Mouse (Mus musculus) olfactory bulb, adult 2 months (tissue): ENCODE results near the gene Preb. TPM values are rescaled to one million over a fixed set of nuclear protein-coding genes. Genes with fewer than 3 reads are reported as not detected.

Experiments
- H3K27ac ChIP-seq: fragments of 200-500 bp; 2 replicates; pipeline ENCODE4 v1.5.1; 2012; ENCODE audit warnings: low read depth, low read length; ENCODE audit not compliant: insufficient read depth
- H3K4me1 ChIP-seq: fragments of 200-500 bp; 2 replicates; pipeline ENCODE4 v1.6.1; 2012; ENCODE audit warnings: low read length; ENCODE audit not compliant: control insufficient read depth, insufficient read depth
- H3K4me3 ChIP-seq: fragments of 200-500 bp; 2 replicates; pipeline ENCODE4 v1.5.1; 2012; ENCODE audit warnings: mild to moderate bottlenecking, low read depth, low read length, moderate library complexity; ENCODE audit not compliant: insufficient read depth
- CTCF ChIP-seq: fragments of 200-500 bp; IDR thresholded peaks from 2 replicates; pipeline ENCODE4 v1.5.1; 2012; ENCODE audit warnings: low read depth, mild to moderate bottlenecking, low read length, moderate library complexity; ENCODE audit not compliant: insufficient read depth
- POLR2A ChIP-seq: fragments of 200-500 bp; IDR thresholded peaks from 2 replicates; pipeline ENCODE4 v1.6.1; 2012; ENCODE audit warnings: mild to moderate bottlenecking, low read depth, low read length, moderate library complexity; ENCODE audit not compliant: insufficient read depth
- WGBS: fragments of 180-500 bp; shearing (Covaris S2); methylation state at CpG from one replicate; pipeline ENCODE4 v1.1.7; 2018; 5-methylcytosine and 5-hydroxymethylcytosine counted together
- polyA plus RNA-seq: library from polyadenylated mRNA; stranded (reverse); fragments of >200 nt; gene quantifications from 2 replicates; pipeline ENCODE4 v1.2.4, GENCODE M21; 2012; ENCODE audit warnings: low replicate concordance; ENCODE audit not compliant: missing spikeins, insufficient read depth, insufficient read length

The Preb gene
- polyA plus RNA-seq, 1 experiment, result not detected

DNA sequence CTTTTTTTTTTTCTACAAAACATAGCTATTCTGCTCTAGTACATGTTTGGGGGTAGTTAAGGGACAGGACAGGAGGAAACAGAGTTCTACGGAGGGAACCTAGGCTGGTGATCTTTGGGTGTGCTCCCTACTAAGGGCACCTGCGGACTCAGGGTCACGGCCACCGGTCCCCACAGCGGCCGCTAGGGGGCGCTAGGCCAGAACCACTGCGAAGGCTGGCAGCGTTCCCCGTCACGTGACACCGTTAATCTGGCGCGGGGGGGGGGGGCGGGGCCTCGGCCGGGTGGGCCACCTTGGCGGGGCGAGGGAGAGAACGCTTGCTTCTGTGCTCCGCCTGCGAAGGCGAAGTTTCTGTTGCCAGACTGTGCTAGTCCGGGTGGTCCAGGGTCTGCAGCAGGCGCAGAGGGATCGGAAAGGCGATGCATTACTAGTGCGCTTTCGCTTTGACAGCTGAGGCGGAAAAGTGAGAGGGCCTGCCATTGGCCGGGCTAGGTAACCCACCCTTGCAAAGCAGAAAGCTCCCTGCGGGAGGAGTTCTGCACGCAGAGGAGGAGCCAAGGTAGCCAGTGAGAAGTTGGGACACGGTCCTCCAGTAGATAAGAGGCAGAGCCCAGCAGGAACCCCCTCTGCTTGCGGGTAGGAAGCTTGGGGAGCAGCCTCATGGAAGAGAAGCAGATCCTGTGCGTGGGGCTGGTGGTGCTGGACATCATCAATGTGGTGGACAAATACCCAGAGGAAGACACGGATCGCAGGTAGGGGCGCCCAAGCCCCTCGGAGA, 38.7 kb downstream of the Preb start, which contains the start of gene Khk:
TSS of gene Khk (plus strand) at position 176 of the 778 bp plus-strand sequence.
- Histone ChIP-seq H3K27ac (peak within 1 kb of the TSS; percentile 87; the same call in 1 of the 2 replicates), H3K4me3 (peak within 1 kb of the TSS; percentile 93), H3K4me1 (peaks cover 20% of the 10 kb centered on the region)
- TF ChIP-seq POLR2A (peak; percentile 77), CTCF (peak; percentile 83)
- under 1% methylated on average over 39 of the region's 40 CpGs for WGBS

DNA sequence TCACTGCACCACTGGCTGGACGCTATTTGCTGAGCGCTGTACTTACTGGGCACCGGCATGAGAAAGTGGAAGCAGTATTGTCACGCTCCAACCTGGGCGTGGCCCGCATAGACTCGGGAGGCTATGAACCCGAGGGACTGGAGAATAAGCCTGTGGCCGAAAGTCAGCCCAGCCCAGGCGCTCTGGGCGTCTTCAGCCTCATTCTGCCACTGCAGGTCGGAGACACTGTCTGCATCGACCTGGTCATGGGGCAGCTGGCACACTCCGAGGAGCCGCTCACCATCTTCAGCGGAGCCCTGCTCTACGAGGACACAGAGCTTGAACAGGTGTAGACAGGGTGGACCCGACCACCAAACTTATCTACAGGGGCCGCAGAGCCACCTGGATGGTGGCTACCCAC, 39.5 kb downstream of the Preb start:
- WGBS, result 64% methylated on average over 19 of the region's 19 CpGs
- Histone ChIP-seq H3K4me3 (no peak overlapping the region), H3K27ac (no peak overlapping the region), H3K4me1 (peaks cover 24% of the 10 kb centered on the region)
- no peak for TF ChIP-seq POLR2A
- TF ChIP-seq CTCF, result no peak

DNA sequence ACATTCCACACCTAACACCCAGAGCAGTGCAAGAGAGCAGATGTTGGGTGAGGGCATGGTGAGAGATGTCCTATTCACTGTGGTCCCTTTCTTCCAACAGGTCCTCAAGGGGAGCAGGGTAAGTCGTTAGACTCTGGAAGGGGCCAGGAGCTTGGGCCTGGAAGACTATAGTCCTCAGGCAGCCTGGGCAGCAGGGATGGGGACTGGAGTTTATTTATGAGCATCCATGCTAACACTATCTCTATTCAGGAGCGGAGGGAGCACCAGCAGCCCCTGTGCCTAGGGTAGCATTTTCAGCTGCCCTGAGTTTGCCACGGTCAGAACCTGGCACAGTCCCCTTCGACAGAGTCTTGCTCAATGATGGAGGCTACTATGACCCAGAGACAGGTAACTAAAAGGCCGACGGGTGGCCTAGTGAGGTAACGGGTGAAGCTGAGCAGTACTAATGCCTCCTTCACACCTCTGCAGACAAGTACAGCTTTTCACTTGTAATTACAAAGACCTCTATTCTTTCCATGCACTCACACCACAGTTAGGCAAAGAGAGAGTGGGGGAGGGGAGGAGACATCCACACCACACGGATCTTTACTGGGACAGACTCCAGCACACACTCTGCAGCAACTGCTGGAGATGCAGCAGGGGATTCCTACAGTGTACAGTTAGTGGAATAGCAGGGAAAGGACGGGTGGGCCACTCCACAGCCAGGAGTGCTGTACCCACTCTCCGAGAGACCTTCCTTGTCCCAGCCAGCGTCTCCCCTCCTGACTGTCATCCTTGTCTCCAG, 40.1 kb downstream of the Preb start:
- Histone ChIP-seq H3K27ac (no peak overlapping the region), H3K4me1 (peaks cover 27% of the 10 kb centered on the region), H3K4me3 (no peak overlapping the region)
- no peak for TF ChIP-seq POLR2A
- 60% methylated on average over 11 of the region's 11 CpGs for WGBS

DNA sequence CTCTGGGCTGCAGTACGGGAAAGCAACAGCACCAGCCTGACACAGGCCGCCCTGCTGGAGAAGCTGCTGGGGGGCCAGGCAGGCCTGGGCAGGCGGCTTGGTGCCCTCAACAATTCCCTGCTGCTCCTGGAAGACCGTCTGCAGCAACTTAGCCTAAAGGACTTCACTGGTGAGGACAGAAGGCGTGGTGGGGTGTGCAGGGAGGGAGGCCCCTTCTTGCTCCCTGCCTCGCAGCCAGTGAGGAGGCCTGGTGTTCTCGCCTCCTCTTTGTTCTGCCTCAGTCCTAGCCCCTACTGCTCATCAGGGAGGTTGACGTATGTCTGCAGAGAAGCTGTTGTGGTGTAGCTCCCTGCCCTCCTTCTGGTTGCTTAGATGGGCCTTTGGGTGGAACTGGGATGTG, 41.5 kb downstream of the Preb start:
- Histone ChIP-seq H3K4me1 (peaks cover 27% of the 10 kb centered on the region), H3K4me3 (no peak overlapping the region), H3K27ac (no peak overlapping the region)
- no peak for TF ChIP-seq POLR2A
- TF ChIP-seq CTCF, result no peak
- WGBS, result 93% methylated on average over 8 of the region's 8 CpGs

DNA sequence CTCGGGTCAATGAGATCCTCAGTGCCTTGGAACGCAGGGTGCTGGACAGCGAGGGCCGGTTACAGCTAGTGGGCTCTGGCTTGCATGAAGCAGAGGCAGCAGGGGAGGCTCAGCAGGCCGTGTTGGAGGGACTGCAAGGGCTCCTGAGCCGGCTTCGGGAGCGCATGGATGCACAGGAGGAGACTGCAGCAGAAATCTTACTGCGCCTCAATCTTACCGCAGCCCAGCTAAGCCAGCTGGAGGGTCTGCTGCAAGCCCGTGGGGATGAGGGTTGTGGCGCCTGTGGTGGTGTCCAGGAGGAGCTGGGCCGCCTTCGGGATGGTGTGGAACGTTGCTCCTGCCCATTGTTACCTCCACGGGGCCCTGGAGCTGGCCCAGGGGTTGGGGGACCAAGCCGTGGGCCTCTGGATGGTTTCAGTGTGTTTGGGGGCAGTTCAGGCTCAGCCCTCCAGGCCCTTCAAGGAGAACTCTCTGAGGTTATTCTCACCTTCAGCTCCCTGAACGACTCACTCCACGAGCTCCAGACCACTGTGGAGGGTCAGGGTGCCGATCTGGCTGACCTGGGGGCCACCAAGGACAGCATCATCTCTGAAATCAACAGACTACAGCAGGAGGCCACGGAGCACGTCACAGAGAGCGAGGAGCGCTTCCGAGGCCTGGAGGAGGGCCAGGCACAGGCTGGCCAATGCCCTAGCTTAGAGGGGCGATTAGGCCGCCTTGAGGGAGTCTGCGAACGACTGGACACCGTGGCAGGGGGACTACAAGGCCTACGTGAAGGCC, 42.1 kb downstream of the Preb start:
- Histone ChIP-seq H3K4me3 (no peak overlapping the region), H3K27ac (no peak overlapping the region), H3K4me1 (peaks cover 32% of the 10 kb centered on the region)
- WGBS, result 87% methylated on average over 31 of the region's 31 CpGs
- no peak for TF ChIP-seq POLR2A
- no peak for TF ChIP-seq CTCF

DNA sequence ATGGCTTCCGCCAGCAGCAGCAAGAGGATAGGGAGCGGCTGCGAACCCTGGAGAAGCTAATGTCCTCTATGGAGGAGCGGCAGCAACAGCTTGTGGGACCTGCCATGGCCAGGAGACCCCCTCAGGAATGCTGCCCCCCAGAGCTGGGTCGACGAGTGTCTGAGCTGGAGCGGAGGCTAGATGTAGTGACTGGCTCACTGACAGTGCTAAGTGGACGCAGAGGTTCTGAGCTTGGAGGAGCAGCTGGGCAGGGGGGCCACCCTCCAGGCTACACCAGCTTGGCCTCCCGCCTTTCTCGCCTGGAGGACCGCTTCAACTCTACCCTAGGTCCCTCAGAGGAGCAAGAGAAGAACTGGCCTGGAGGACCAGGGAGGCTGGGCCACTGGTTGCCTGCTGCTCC, 42.8 kb downstream of the Preb start:
- TF ChIP-seq CTCF, result no peak
- no peak for TF ChIP-seq POLR2A
- 95% methylated on average over 11 of the region's 11 CpGs for whole genome bisulfite sequencing
- H3K4me1 ChIP-seq, result peaks cover 27% of the 10 kb centered on the region
- no peak overlapping the region for H3K4me3 ChIP-seq
- H3K27ac ChIP-seq, result no peak overlapping the region

DNA sequence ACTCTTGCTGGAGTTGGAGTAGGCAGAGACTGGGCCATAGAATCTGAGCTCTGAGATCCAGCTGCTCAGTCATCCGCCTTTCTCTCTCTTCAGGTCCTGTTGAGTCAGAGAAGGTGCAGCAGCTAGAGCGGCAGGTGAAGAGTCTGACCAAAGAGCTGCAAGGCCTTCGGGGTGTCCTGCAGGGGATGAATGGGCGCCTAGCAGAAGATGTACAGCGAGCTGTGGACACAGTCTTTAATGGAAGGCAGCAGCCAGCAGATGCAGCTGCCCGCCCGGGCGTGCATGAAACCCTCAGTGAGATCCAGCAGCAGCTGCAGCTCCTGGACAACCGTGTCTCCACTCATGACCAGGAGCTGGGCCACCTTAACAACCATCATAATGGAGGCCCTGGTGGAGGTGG, 43.3 kb downstream of the Preb start:
- no peak for TF ChIP-seq POLR2A
- no peak for TF ChIP-seq CTCF
- Histone ChIP-seq H3K4me3 (no peak overlapping the region), H3K4me1 (peaks cover 26% of the 10 kb centered on the region), H3K27ac (no peak overlapping the region)
- WGBS, result 93% methylated on average over 9 of the region's 9 CpGs

DNA sequence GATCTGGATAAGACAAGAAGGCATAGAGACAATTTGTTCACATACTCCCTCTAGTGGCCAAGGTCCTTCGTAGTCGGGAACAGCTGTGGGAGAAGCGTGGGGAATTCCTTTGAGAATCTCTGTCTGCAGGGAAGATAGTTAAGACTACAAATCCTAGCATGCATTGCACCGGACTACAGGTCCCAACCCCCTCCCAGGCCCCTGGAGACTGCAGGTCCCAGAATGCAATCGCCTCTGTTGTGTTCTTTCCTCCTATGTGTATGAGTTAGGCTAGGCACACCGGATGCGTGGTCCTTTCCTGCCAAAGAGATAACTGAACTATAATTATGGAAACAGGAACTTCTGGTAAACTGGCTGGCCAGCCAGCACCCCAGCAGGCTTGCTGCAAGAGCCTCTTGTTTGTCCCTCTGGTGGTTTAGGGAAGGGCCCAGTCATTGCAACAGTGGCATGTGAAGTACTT, 44.2 kb downstream of the Preb start:
- 2% methylated on average over 7 of the region's 7 CpGs for WGBS
- Histone ChIP-seq H3K4me3 (no peak overlapping the region), H3K27ac (0 out of 2 replicates have a peak overlapping the region, but pooled peaks have one; percentile 9), H3K4me1 (peaks cover 22% of the 10 kb centered on the region)
- no peak for TF ChIP-seq POLR2A
- TF ChIP-seq CTCF, result no peak
